Mouse (Mus musculus) olfactory bulb, adult 2 months (tissue): ENCODE measurements around the gene Erg.

Source experiments
- CTCF ChIP-seq: fragments of 200-500 bp; IDR thresholded peaks from 2 replicates; pipeline ENCODE4 v1.5.1; 2012; ENCODE audit warnings: low read depth, mild to moderate bottlenecking, low read length, moderate library complexity; ENCODE audit not compliant: insufficient read depth
- POLR2A ChIP-seq: fragments of 200-500 bp; IDR thresholded peaks from 2 replicates; pipeline ENCODE4 v1.6.1; 2012; ENCODE audit warnings: mild to moderate bottlenecking, low read depth, low read length, moderate library complexity; ENCODE audit not compliant: insufficient read depth

DNA sequence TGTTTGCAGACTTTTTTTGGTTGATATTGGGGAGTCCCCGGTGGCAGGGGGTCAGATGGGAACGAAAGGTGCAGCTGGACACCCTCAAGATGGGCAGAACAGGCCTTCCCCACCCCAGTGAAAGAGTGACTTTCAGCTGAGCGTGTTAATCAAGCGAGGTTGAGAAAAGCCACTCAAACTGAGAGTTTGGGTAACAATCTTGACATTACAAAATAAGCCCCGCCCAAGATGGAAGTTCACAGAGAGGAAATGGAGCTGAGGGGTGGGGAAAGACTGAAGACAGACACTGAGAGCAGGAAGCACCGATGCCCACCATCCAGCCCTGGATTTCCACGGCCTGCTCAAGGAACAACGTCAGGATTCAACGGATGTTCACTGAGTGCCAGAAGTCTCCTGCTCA is 237.8 kb downstream of the Erg start:
- TF ChIP-seq CTCF (no peak), POLR2A (no peak)
